Mouse (Mus musculus) embryonic facial prominence, embryonic 10.5 days (tissue): ENCODE measurements at regions not wholly inside any gene's neighbourhood (a gene's known extent, or its start where the extent isn't known, plus 50 kb on each side); places are given as distances from the start of the nearest gene placed in this dataset.

Experiments used
- DNase-seq: peaks from one replicate; pipeline ENCODE4 v3.0.0-alpha.2; 2017; ENCODE audit warnings: low spot score
- H3K27ac ChIP-seq: fragments of 300-500 bp; sonication (generic); replicated peaks from 2 replicates; pipeline ENCODE4 v1.5.1; 2016; ENCODE audit warnings: mild to moderate bottlenecking
- H3K27me3 ChIP-seq: fragments of 300-500 bp; sonication (generic); replicated peaks from 2 replicates; pipeline ENCODE4 v1.6.1; 2016; ENCODE audit warnings: low read depth, mild to moderate bottlenecking; ENCODE audit not compliant: poor library complexity, severe bottlenecking
- H3K36me3 ChIP-seq: fragments of 300-500 bp; sonication (generic); replicated peaks from 2 replicates; pipeline ENCODE4 v1.6.1; 2016; ENCODE audit warnings: mild to moderate bottlenecking, moderate library complexity
- H3K4me1 ChIP-seq: fragments of 300-500 bp; sonication (generic); 2 replicates; pipeline ENCODE4 v1.6.1; 2016
- H3K4me3 ChIP-seq: fragments of 300-500 bp; sonication (generic); 2 replicates; pipeline ENCODE4 v1.5.1; 2016; ENCODE audit warnings: mild to moderate bottlenecking, moderate library complexity
- H3K9me3 ChIP-seq: fragments of 300-500 bp; sonication (generic); 2 replicates; pipeline ENCODE4 v1.6.1; 2016; ENCODE audit warnings: mild to moderate bottlenecking
- WGBS: fragments of 180-500 bp; shearing (Covaris S2); methylation state at CpG from one replicate; pipeline ENCODE4 v1.1.7; 2016; 5-methylcytosine and 5-hydroxymethylcytosine counted together

DNA sequence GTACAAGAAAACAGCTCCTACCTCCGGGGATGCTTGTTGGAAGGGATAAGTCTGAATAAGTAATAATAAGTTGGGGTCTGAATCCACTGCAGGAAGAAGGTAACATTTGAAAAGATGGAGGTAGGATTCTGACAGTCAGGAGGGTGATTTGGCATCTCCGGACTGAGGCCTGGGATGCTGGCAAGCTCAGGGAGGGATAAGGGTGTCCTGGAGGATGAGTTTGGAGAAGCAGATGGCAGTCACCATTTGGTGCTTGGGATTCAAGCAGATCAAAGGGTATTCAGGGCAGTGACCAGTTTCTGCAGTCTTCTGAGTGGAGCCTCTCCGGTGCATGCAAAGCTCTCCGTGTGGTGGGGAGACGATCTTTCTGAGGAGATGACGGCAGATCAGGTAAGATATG is 62.9 kb upstream of the Gm2310 start:
- H3K4me1 ChIP-seq: peaks cover 26% of the 10 kb centered on the region
- WGBS: 70% methylated on average over 6 of the region's 6 CpGs
- 0 out of 2 replicates have a peak, but pooled peaks cover 18% of the 10 kb centered on the region for H3K27me3 ChIP-seq
- no peak for DNase-seq
- no peaks in the 10 kb centered on the region for H3K36me3 ChIP-seq
- H3K4me3 ChIP-seq: no peak overlapping the region
- no peaks in the 10 kb centered on the region for H3K9me3 ChIP-seq
- no peak overlapping the region for H3K27ac ChIP-seq

DNA sequence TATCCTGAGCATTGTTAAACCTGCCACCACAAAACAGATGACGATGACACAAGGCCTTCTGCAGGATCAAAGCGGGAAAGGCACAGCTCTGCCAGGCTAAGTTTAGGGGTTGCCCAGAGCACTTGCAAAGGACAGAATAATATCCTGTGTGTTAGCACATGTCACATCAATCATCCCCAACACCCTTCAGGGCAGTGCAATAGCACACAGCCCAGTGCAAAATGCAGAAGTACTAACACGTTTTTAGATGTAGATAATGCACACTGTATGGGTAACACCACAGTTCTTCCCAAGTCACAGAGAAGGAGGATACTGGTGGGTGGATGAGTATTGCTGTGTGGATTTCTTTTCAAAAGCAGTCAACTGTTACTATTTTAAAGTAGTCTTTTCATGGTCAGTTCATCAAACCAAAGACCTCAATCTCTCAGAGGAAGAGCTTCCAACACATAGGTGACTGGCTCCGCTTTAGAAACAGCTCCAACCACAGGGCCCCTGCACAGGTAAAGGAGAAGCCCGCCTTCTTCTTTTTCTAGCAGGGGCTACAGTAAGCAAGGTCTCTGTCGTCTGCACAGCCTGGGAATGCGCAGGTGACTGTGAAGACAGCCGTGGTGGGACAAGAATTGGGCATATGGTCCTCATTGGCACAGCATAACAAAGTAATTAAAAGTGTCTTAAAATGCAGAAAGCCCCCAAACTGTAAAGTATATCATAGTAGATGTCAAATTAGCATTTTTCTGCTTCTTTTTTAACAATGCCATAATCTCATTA is 61.6 kb upstream of the Gm2310 start:
- Histone ChIP-seq H3K36me3 (no peaks in the 10 kb centered on the region), H3K9me3 (no peaks in the 10 kb centered on the region), H3K27me3 (0 out of 2 replicates have a peak, but pooled peaks cover 18% of the 10 kb centered on the region), H3K4me3 (no peak overlapping the region), H3K27ac (no peak overlapping the region), H3K4me1 (peaks cover 16% of the 10 kb centered on the region)
- WGBS: 71% methylated on average over 8 of the region's 8 CpGs
- DNase-seq: no peak

DNA sequence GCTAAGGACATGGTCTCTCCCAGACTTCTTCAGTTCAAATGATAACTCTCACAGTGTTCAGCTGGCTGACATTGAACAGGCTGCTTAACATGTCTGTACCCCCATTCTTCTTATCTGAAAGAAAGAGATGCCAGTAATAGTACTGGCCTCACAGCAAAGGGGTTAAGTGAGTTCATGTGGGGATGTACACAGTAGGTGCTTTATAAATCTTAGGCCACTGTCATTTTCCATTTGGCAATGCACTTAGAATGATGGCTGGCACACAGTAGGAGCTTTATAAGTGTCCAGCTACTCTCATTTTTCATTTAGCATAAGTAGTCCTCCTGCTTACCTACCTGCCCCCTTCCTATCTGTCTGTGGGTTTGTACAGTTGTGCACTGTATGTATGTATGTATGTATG is 60.3 kb upstream of the Gm2310 start:
- peaks cover 16% of the 10 kb centered on the region for H3K4me1 ChIP-seq
- no peak for DNase-seq
- H3K27me3 ChIP-seq: 0 out of 2 replicates have a peak, but pooled peaks cover 18% of the 10 kb centered on the region
- no peaks in the 10 kb centered on the region for H3K36me3 ChIP-seq
- no peak overlapping the region for H3K4me3 ChIP-seq
- H3K9me3 ChIP-seq: no peaks in the 10 kb centered on the region
- H3K27ac ChIP-seq: no peak overlapping the region

- peak; percentile 61 for DNase-seq
- no peak overlapping the region for H3K4me3 ChIP-seq
- WGBS: 10% methylated on average over 3 of the region's 3 CpGs
- no peak overlapping the region for H3K27ac ChIP-seq
- H3K36me3 ChIP-seq: no peaks in the 10 kb centered on the region
- 0 out of 2 replicates have a peak, but pooled peaks cover 18% of the 10 kb centered on the region for H3K27me3 ChIP-seq
- 0 out of 2 replicates have a peak, but pooled peaks cover 3% of the 10 kb centered on the region for H3K4me1 ChIP-seq
- no peaks in the 10 kb centered on the region for H3K9me3 ChIP-seq
These were observed 57.7 kb upstream of the Gm2310 start for GRCm38 (mm10) chr15:8577480-8577881.

DNA sequence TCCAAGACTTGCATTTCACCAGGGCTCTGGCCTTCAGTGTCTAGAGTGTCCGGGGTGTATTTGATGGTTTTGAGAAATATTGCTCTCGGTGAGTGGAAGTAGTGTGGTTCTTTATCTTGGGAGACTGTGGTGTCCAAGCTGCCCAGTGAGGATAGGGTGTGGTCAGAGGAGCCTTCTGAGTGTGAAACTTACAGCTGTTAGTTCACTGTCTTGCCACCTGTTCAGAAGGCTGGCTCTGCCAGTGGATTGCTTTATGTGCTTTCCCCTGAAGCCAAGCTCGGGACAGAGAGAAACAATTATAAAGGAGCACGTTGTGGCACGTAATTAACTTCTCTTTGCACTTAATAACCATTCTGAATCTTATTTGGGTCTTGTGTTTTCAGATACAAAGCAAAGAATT is 57.2 kb upstream of the Gm2310 start:
- Histone ChIP-seq H3K36me3 (no peaks in the 10 kb centered on the region), H3K9me3 (no peaks in the 10 kb centered on the region), H3K4me3 (no peak overlapping the region), H3K27me3 (0 out of 2 replicates have a peak, but pooled peaks cover 18% of the 10 kb centered on the region), H3K27ac (no peak overlapping the region), H3K4me1 (0 out of 2 replicates have a peak, but pooled peaks cover 3% of the 10 kb centered on the region)
- 76% methylated on average over 5 of the region's 5 CpGs for WGBS
- no peak for DNase-seq

GRCm38 (mm10) chr15:8569617-8570016 is 49.9 kb upstream of the Gm2310 start:
- Histone ChIP-seq H3K9me3 (no peaks in the 10 kb centered on the region), H3K36me3 (no peaks in the 10 kb centered on the region), H3K27ac (peak overlapping the region; percentile 74), H3K4me1 (peaks cover 21% of the 10 kb centered on the region), H3K4me3 (peak overlapping the region; percentile 68), H3K27me3 (peaks cover 34% of the 10 kb centered on the region)
- DNase-seq: no peak
- WGBS: 6% methylated on average over 11 of the region's 11 CpGs
